Mouse (Mus musculus) stomach, postnatal 0 days (tissue): ENCODE measurements around the gene Sdf2l1. TPM values are rescaled to one million over a fixed set of nuclear protein-coding genes. Genes with fewer than 3 reads are reported as not detected.

Experiments
- ATAC-seq: fragments of 200-750 bp; cut with Nextera tagmentation; 2 replicates; pipeline ENCODE4 v1.8.0; 2017; ENCODE audit not compliant: low FRiP score, low TSS enrichment
- DNase-seq: peaks from one replicate; pipeline ENCODE4 v3.0.0-alpha.2; 2016; ENCODE audit warnings: low spot score
- H3K27ac ChIP-seq: fragments of 300-500 bp; sonication (generic); replicated peaks from 2 replicates; pipeline ENCODE4 v1.5.1; 2014; ENCODE audit warnings: mild to moderate bottlenecking, control low read depth
- H3K27me3 ChIP-seq: fragments of 300-500 bp; sonication (generic); 2 replicates; pipeline ENCODE4 v1.6.1; 2014; ENCODE audit warnings: low read length; ENCODE audit not compliant: control insufficient read depth, insufficient read depth
- H3K36me3 ChIP-seq: fragments of 300-500 bp; sonication (generic); 2 replicates; pipeline ENCODE4 v1.6.1; 2014; ENCODE audit warnings: low read length, mixed read lengths; ENCODE audit not compliant: control insufficient read depth, insufficient read depth
- H3K4me1 ChIP-seq: fragments of 300-500 bp; sonication (generic); replicated peaks from 2 replicates; pipeline ENCODE4 v1.6.1; 2014; ENCODE audit warnings: antibody characterized with exemption; ENCODE audit not compliant: control insufficient read depth, insufficient read depth
- H3K4me2 ChIP-seq: fragments of 300-500 bp; sonication (generic); replicated peaks from 2 replicates; pipeline ENCODE4 v1.6.1; 2014; ENCODE audit warnings: low read depth, mild to moderate bottlenecking, control low read depth, moderate library complexity
- H3K4me3 ChIP-seq: fragments of 300-500 bp; sonication (generic); 2 replicates; pipeline ENCODE4 v1.5.1; 2014; ENCODE audit warnings: low read depth, low read length, control low read depth
- H3K9ac ChIP-seq: fragments of 300-500 bp; sonication (generic); 2 replicates; pipeline ENCODE4 v1.6.1; 2014; ENCODE audit warnings: mild to moderate bottlenecking, low read length, control low read depth, mixed read lengths
- H3K9me3 ChIP-seq: fragments of 300-500 bp; sonication (generic); 2 replicates; pipeline ENCODE4 v1.6.1; 2016; ENCODE audit warnings: low read length; ENCODE audit not compliant: control insufficient read depth
- CTCF ChIP-seq: IDR thresholded peaks from 2 replicates; pipeline ENCODE4 v1.5.1; 2016; ENCODE audit warnings: antibody characterized with exemption, low read depth, mild to moderate bottlenecking, moderate library complexity
- EP300 ChIP-seq: optimal IDR thresholded peaks from 2 replicates; pipeline ENCODE3; 2016; ENCODE audit warnings: antibody characterized with exemption
- WGBS: fragments of 180-500 bp; shearing (Covaris S2); extraction: QIAGEN DNeasy Blood & Tissue Kit; methylation state at CpG from one replicate; pipeline ENCODE4 v1.1.7; 2014; 5-methylcytosine and 5-hydroxymethylcytosine counted together
- polyA plus RNA-seq: library from polyadenylated mRNA; unstranded; fragments of >200 nt; fragmentation: Nextera tagmentation; extraction: Ambion mirVana; gene quantifications from 2 replicates; pipeline ENCODE4 v1.2.1, GENCODE M21; 2015

Sdf2l1 gene
- 170 and 176 TPM in 2 replicates for polyA plus RNA-seq

DNA sequence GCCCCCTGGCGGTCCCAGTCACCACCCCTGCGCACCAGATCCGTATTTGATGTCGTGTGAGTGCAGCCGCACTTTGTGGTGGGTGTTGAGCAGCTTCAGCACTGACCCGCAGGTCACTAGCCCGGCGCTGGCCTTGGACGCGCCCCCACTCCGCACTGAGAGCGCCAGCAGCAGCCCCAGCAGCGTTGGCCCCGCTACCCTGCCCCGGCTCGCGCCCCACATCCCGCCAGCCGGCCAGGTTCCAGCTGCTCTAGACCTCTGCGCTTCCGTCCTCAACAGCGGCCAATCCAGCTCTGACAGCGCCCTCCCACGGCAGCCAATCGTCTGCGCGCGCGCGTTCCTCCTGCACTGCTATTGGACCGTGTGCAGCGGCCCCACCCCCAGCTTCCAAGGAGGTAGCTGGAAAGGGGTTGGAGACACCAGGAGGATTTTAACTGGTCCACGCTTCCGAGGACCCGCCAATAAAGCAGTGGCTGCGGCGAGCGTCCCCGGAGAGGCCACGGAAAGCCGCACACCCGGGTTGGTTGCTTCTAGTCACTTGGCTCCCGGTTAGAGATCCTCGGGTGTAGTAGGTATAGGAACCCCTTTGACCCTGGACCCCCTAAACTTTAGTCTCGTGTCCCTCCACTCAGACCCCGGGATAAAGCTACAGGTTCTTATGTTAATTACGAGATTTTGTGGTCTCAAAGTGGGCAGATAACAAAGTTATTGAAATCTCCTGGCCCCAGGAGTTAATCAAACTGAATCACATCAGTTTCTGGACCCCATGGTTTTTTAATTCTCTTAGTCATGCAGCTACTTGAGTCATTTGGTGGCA is at the start of gene Sdf2l1:
Sdf2l1 (minus strand) TSS at position 295 of the 817 bp plus-strand sequence.
- WGBS: under 1% methylated on average over 46 of the region's 47 CpGs
- TF ChIP-seq EP300 (no peak), CTCF (peak; percentile 48; the same call in 1 of the 2 replicates)
- H3K4me2 ChIP-seq: peak within 1 kb of the TSS; percentile 99
- H3K27ac ChIP-seq: peak within 1 kb of the TSS; percentile 67
- 0 out of 2 replicates have a peak, but pooled peaks cover 2% of the 10 kb centered on the region for H3K4me1 ChIP-seq
- no peaks in the 10 kb centered on the region for H3K36me3 ChIP-seq
- H3K9me3 ChIP-seq: no peaks in the 10 kb centered on the region
- peak; percentile 99 for ATAC-seq
- peak within 1 kb of the TSS; percentile 62 for H3K9ac ChIP-seq
- peak within 1 kb of the TSS; percentile 76 for H3K4me3 ChIP-seq
- DNase-seq: peak; percentile 99
- H3K27me3 ChIP-seq: no peaks in the 10 kb centered on the region

DNA sequence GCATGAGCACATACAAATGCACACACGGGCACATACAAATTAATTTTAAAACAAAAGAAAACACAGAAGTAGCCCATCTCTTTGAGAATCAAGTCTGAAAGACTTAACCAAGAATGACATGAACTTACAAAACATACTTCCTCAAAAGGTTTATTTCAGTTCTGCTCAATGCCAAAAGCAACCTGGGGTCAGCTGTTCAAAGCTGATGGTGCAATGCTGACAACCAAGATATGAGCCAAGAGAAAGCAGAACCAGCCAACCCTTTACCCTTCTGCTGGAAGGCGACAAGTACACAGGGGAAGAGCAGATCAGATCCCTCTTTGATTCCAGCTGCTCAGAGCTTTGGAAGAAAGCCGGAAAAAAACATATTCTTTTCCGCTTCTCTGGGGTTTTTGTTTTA is 49.2 kb upstream of the Sdf2l1 start:
- Histone ChIP-seq H3K4me1 (no peaks in the 10 kb centered on the region), H3K4me3 (no peak overlapping the region), H3K9me3 (no peaks in the 10 kb centered on the region), H3K27me3 (no peaks in the 10 kb centered on the region), H3K27ac (0 out of 2 replicates have a peak overlapping the region, but pooled peaks have one; percentile 35), H3K36me3 (no peaks in the 10 kb centered on the region), H3K4me2 (no peak overlapping the region), H3K9ac (no peak overlapping the region)
- no peak for ATAC-seq
- no peak for DNase-seq
- WGBS: 78% methylated on average over 4 of the region's 4 CpGs
- TF ChIP-seq CTCF: no peak
- TF ChIP-seq EP300: no peak

DNA sequence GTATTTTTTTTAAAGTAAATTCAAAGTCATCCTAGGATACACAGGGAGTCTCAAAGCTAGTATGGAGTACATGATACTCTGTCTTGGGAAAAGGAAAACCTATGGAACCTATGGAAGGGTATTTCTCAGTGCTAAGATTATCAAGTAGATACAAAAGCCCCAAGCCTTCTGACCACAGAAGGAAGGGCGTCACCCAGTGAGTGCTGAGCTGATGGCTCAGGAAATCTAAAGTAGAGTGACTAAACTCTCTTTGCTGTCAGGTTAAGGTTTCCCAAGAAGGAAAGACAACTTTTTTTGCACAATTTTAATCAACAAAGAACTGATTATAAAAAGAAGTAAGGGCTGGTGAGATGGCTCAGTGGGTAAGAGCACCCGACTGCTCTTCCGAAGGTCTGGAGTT is 47.5 kb upstream of the Sdf2l1 start:
- H3K4me2 ChIP-seq: no peak overlapping the region
- no peak overlapping the region for H3K4me3 ChIP-seq
- no peak overlapping the region for H3K27ac ChIP-seq
- DNase-seq: no peak
- no peaks in the 10 kb centered on the region for H3K27me3 ChIP-seq
- no peaks in the 10 kb centered on the region for H3K36me3 ChIP-seq
- no peak for TF ChIP-seq EP300
- no peak for TF ChIP-seq CTCF
- no peak for ATAC-seq
- no peak overlapping the region for H3K9ac ChIP-seq
- 93% methylated on average over 3 of the region's 3 CpGs for WGBS
- no peaks in the 10 kb centered on the region for H3K9me3 ChIP-seq
- H3K4me1 ChIP-seq: no peaks in the 10 kb centered on the region

DNA sequence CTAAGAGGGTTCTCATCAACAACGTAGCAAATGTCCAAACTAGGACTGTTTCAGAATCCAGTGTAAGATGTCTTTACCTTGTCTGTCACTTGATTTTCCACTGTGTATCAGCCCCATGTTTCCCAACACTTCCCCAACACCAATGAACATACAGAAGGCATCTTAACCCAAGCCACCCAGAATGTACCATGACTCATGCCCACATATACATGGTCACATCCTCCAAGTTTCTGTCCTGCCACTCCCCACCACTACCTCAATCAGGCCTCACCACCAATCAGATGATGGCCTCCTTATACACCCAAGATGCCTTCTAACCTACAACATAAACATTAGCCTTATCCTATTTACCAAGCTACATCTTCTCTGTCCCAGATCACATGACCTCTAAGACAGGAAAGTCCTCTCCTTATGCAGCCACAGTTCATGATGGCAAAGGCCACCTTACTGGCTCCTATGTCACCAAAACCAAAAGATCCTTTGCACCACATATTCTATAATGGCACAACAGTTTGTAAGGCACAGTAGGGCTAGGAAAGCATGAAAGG is 45.5 kb upstream of the Sdf2l1 start:
- no peak for DNase-seq
- Histone ChIP-seq H3K9me3 (no peaks in the 10 kb centered on the region), H3K9ac (no peak overlapping the region), H3K27me3 (no peaks in the 10 kb centered on the region), H3K27ac (0 out of 2 replicates have a peak overlapping the region, but pooled peaks have one; percentile 35), H3K36me3 (0 out of 2 replicates have a peak, but pooled peaks cover 3% of the 10 kb centered on the region), H3K4me1 (no peaks in the 10 kb centered on the region), H3K4me3 (no peak overlapping the region), H3K4me2 (no peak overlapping the region)
- 96% methylated on average over 1 of the region's 1 CpGs for WGBS
- TF ChIP-seq CTCF (no peak), EP300 (no peak)
- ATAC-seq: peak; percentile 44; the same call in 1 of the 2 replicates

DNA sequence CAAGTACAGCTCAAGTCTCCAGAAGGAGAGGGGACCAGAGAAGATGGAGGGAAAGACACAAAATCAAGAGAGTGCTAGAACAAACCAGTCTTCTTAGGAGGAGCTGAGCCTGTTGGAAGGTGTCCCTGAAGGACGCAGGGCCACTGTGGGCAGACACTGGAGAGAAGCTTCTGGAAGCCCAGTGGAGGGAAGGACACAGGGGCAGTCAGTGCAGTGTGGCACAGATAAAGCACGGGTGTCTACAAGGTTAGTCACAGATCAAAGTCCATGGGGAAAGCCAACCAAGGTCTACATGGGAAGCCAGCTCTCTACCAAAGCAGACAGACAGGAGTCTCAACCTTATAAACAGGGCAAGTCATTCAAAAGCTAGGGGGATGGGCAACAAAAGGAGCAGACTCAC is 43.6 kb upstream of the Sdf2l1 start:
- Histone ChIP-seq H3K9me3 (no peaks in the 10 kb centered on the region), H3K9ac (no peak overlapping the region), H3K4me2 (no peak overlapping the region), H3K27me3 (no peaks in the 10 kb centered on the region), H3K27ac (no peak overlapping the region), H3K36me3 (peaks cover 3% of the 10 kb centered on the region; the same call in 1 of the 2 replicates), H3K4me1 (no peaks in the 10 kb centered on the region), H3K4me3 (no peak overlapping the region)
- ATAC-seq (peak; percentile 90), DNase-seq (peak; percentile 34)
- TF ChIP-seq EP300 (no peak), CTCF (no peak)
- WGBS: 78% methylated on average over 2 of the region's 2 CpGs

DNA sequence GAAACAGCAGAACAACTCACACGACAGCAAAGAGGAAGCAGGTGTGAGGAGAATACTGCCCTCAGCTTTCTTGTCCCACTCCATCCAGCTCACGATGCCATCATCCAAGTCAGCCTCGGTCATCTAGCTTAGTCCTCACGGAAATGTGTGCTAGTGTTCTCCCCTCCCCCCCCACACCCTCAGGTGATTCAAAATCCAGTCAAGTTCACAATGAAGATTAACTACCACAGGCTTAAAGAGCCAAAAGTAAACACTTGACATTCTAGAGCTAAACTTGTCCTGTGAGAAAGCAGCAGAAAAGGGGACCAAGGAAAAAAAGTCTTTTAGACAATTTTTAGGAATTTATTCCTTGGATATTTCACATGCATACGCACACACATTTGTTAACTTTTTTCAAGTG is 35.9 kb upstream of the Sdf2l1 start:
- 65% methylated on average over 5 of the region's 5 CpGs for WGBS
- Histone ChIP-seq H3K36me3 (peaks cover 4% of the 10 kb centered on the region; the same call in 1 of the 2 replicates), H3K4me3 (no peak overlapping the region), H3K9ac (no peak overlapping the region), H3K4me1 (no peaks in the 10 kb centered on the region), H3K9me3 (no peaks in the 10 kb centered on the region), H3K27ac (peak overlapping the region; percentile 35; the same call in 1 of the 2 replicates), H3K27me3 (no peaks in the 10 kb centered on the region), H3K4me2 (no peak overlapping the region)
- DNase-seq (peak; percentile 45), ATAC-seq (no peak; the same call in 1 of the 2 replicates)
- TF ChIP-seq CTCF: no peak
- no peak for TF ChIP-seq EP300
